Mouse (Mus musculus) CH12.LX (cell line): Measurements from ENCODE around the gene Zfp541. TPM values are rescaled to one million over a fixed set of nuclear protein-coding genes. Genes with fewer than 3 reads are reported as not detected.

Source experiments
- DNase-seq: peaks from one replicate; pipeline ENCODE4 v3.0.0-alpha.2; 2013; ENCODE audit errors: extremely low read depth
- H3K27ac ChIP-seq: 2 replicates; pipeline ENCODE4 v1.5.1; 2012; ENCODE audit warnings: low read depth, mild to moderate bottlenecking, control low read depth, moderate library complexity; ENCODE audit not compliant: insufficient read depth
- H3K27me3 ChIP-seq: replicated peaks from 2 replicates; pipeline ENCODE3; 2012; ENCODE audit warnings: inconsistent platforms
- H3K36me3 ChIP-seq, 2 experiments: replicated peaks in 1 of 2; 2 replicates each; pipeline versions ENCODE3 to v1.6.1; 2012; ENCODE audit warnings: inconsistent platforms in 1 of 2, low read length in 1 of 2, mild to moderate bottlenecking in 1 of 2, mixed read lengths in 1 of 2, moderate library complexity in 1 of 2; ENCODE audit not compliant: control insufficient read depth in 1 of 2, insufficient read depth in 1 of 2
- H3K4me1 ChIP-seq, 2 experiments: 2 replicates each; pipeline ENCODE4 v1.6.1; 2012; ENCODE audit warnings: inconsistent platforms in 1 of 2, moderate library complexity in 1 of 2; ENCODE audit not compliant: insufficient read depth in 2 of 2, control insufficient read depth in 1 of 2
- H3K4me2 ChIP-seq: 2 replicates; pipeline ENCODE4 v1.6.1; 2012; ENCODE audit warnings: low read depth, mild to moderate bottlenecking, control low read depth; ENCODE audit not compliant: poor library complexity, insufficient read depth, severe bottlenecking
- H3K4me3 ChIP-seq, 3 experiments: fragments of 150-350 bp in 1 of 3; sonication (generic) in 1 of 3; replicated peaks in 1 of 3; 2 replicates each; pipeline versions ENCODE3 to v1.5.1; 2011 to 2012; ENCODE audit warnings: low read depth in 2 of 3, low read length in 2 of 3, mild to moderate bottlenecking in 2 of 3, moderate library complexity in 2 of 3, control low read depth in 1 of 3, improper control_type of control experiment in 1 of 3, inconsistent platforms in 1 of 3, mixed read lengths in 1 of 3; ENCODE audit not compliant: poor library complexity in 1 of 3
- H3K79me2 ChIP-seq: replicated peaks from 2 replicates; pipeline ENCODE4 v1.6.1; 2012; ENCODE audit warnings: mild to moderate bottlenecking, moderate library complexity; ENCODE audit not compliant: control insufficient read depth, poor library complexity, insufficient read depth, severe bottlenecking; ENCODE audit errors: extremely low read depth
- H3K9ac ChIP-seq: 2 replicates; pipeline ENCODE4 v1.6.1; 2012; ENCODE audit warnings: low read depth, mild to moderate bottlenecking, control low read depth, moderate library complexity; ENCODE audit not compliant: insufficient read depth
- H3K9me3 ChIP-seq: replicated peaks from 2 replicates; pipeline ENCODE3; 2012; ENCODE audit warnings: low read length, inconsistent platforms, mixed read lengths
- BHLHE40 ChIP-seq: IDR thresholded peaks from 2 replicates; pipeline ENCODE4 v1.6.1; 2011; ENCODE audit warnings: mild to moderate bottlenecking, low read depth, low read length, improper control_type of control experiment
- CHD2 ChIP-seq: IDR thresholded peaks from 2 replicates; pipeline ENCODE4 v1.6.1; 2011; ENCODE audit warnings: low read length, improper control_type of control experiment
- CTCF ChIP-seq, 2 experiments: IDR thresholded peaks in 1 of 2; conservative IDR thresholded peaks in 1 of 2; 2 replicates each; pipeline ENCODE4 v1.5.1; 2011 to 2012; ENCODE audit warnings: low read depth in 2 of 2, low read length in 2 of 2, improper control_type of control experiment in 1 of 2, inconsistent platforms in 1 of 2, mild to moderate bottlenecking in 1 of 2, moderate library complexity in 1 of 2
- E2F4 ChIP-seq: IDR thresholded peaks from 2 replicates; pipeline ENCODE4 v1.6.1; 2011; ENCODE audit warnings: low read depth, low read length, improper control_type of control experiment; ENCODE audit not compliant: insufficient replicate concordance
- HCFC1 ChIP-seq: IDR thresholded peaks from 2 replicates; pipeline ENCODE4 v1.6.1; 2012; ENCODE audit warnings: low read depth, mild to moderate bottlenecking, inconsistent platforms, low read length, improper control_type of control experiment
- JUND ChIP-seq: conservative IDR thresholded peaks from 2 replicates; pipeline ENCODE4 v1.6.1; 2011; ENCODE audit warnings: low read depth, low read length, improper control_type of control experiment
- MAFK ChIP-seq: IDR thresholded peaks from 2 replicates; pipeline ENCODE4 v1.6.1; 2011; ENCODE audit warnings: low read length, improper control_type of control experiment; ENCODE audit not compliant: insufficient replicate concordance
- NRF1 ChIP-seq: IDR thresholded peaks from 2 replicates; pipeline ENCODE4 v1.6.1; 2014; ENCODE audit warnings: low read depth, mild to moderate bottlenecking, inconsistent platforms, low read length, improper control_type of control experiment, moderate library complexity
- PAX5 ChIP-seq: IDR thresholded peaks from 2 replicates; pipeline ENCODE4 v1.6.1; 2012; ENCODE audit warnings: low read length, inconsistent platforms, mixed read lengths
- POLR2A ChIP-seq: IDR thresholded peaks from 2 replicates; pipeline ENCODE4 v1.6.1; 2011; ENCODE audit warnings: low read depth, mild to moderate bottlenecking, improper control_type of control experiment, low read length
- RAD21 ChIP-seq: IDR thresholded peaks from 2 replicates; pipeline ENCODE4 v1.6.1; 2011; ENCODE audit warnings: low read depth, mild to moderate bottlenecking, low read length, improper control_type of control experiment, moderate library complexity
- RCOR1 ChIP-seq: conservative IDR thresholded peaks from 2 replicates; pipeline ENCODE4 v1.6.1; 2012; ENCODE audit warnings: low read depth, mild to moderate bottlenecking, inconsistent platforms, low read length, improper control_type of control experiment
- SMC3 ChIP-seq: IDR thresholded peaks from 2 replicates; pipeline ENCODE4 v1.6.1; 2011; ENCODE audit warnings: low read depth, low read length, improper control_type of control experiment
- TCF12 ChIP-seq: IDR thresholded peaks from 2 replicates; pipeline ENCODE4 v1.6.1; 2014; ENCODE audit warnings: low read depth, mild to moderate bottlenecking, inconsistent platforms, low read length, improper control_type of control experiment
- UBTF ChIP-seq: IDR thresholded peaks from 2 replicates; pipeline ENCODE4 v1.6.1; 2012; ENCODE audit warnings: low read depth, mild to moderate bottlenecking, inconsistent platforms, low read length, improper control_type of control experiment, moderate library complexity
- USF1 ChIP-seq: IDR thresholded peaks from 2 replicates; pipeline ENCODE4 v1.6.1; 2014; ENCODE audit warnings: low read depth, mild to moderate bottlenecking, inconsistent platforms, low read length, improper control_type of control experiment
- USF2 ChIP-seq: conservative IDR thresholded peaks from 2 replicates; pipeline ENCODE4 v1.6.1; 2011; ENCODE audit warnings: low read depth, low read length, improper control_type of control experiment
- ZKSCAN1 ChIP-seq: IDR thresholded peaks from 2 replicates; pipeline ENCODE4 v1.6.1; 2012; ENCODE audit warnings: low read depth, inconsistent platforms, low read length, improper control_type of control experiment, borderline replicate concordance
- ZMIZ1 ChIP-seq: IDR thresholded peaks from 2 replicates; pipeline ENCODE4 v1.6.1; 2012; ENCODE audit warnings: low read depth, mild to moderate bottlenecking, inconsistent platforms, low read length, improper control_type of control experiment
- ZNF384 ChIP-seq: IDR thresholded peaks from 2 replicates; pipeline ENCODE4 v1.6.1; 2012; ENCODE audit warnings: low read depth, low read length, improper control_type of control experiment, inconsistent platforms
- dilution Hi-C: fragments of 300-500 bp; cut with MboI; formaldehyde crosslinking; loops from 2 replicates; pipeline ENCODE4 v1.14.3; 2020; ENCODE audit warnings: low sequenced_read_pairs; ENCODE audit not compliant: extremely low pct_unique_long_range_greater_than_20kb, extremely low pct_ligation_motif_present
- in situ Hi-C: fragments of 300-500 bp; cut with MboI; formaldehyde crosslinking; loops from 3 replicates; pipeline ENCODE4 v1.14.3; 2019; ENCODE audit warnings: low sequenced_read_pairs, low pct_ligation_motif_present, low pct_unique_long_range_greater_than_20kb, mixed read lengths
- polyA plus RNA-seq: library from polyadenylated mRNA; unstranded; fragments of >175 nt; gene quantifications from 2 replicates; pipeline ENCODE4 v1.2.1, GENCODE M21; 2012; ENCODE audit warnings: low read depth; ENCODE audit not compliant: insufficient read length
- total RNA-seq, 2 experiments: library from RNA; depleted of rRNA; stranded (reverse); fragments of 300-350 nt in 1 of 2; fragments of >200 nt in 1 of 2; gene quantifications; 2 replicates each; pipeline ENCODE4 v1.2.3; 2012 to 2014

Gene Zfp541
- total and polyA plus RNA-seq, 3 experiments, result 0.08 to 0.12 TPM; not detected in 1

DNA sequence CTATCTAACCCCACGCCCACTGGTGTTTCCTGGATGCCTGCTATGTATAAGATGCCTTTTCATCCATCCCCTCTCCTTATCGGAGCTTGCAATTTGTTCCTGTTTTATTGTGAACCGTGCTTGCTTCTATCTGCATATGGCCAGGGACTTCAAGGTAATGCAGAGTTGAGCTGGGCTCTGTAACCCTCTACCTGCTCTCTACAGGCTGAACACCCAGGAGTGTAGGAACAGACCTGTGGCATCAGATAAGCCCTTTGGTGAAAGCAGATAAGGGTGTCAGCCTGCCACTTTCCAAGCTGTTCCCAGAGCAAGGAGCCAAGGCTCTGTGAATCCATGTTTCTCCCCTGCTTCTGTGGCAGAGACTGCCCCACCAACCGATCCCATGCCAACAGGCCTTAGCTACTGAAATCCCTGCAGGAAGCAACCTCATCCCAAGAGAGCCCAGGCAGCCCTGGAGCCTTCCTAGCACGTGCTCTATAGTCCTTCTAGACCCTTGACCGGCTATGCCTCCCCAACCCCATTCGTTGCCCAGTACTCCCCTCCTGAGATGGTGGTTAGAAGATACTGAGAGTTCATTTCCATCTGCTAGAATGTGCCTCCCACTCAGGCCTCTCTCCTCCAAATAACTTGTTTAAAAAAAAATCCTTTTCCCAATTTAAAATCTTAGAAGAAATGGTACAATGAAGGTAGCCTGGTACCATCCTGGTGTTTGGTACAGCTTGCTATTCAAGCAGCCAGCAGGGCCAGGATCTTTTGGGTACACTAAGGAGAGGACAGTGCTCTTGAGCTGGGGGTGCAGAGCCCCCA lies 49.9 kb downstream of the Zfp541 start:
- Histone ChIP-seq H3K4me3 (no peak overlapping the region), H3K27ac (no peak overlapping the region), H3K9me3 (no peaks in the 10 kb centered on the region), H3K36me3 (peaks cover 89 to 100% of the 10 kb centered on the region in 2 experiments), H3K9ac (no peak overlapping the region), H3K4me1 (peaks cover 10 to 45% of the 10 kb centered on the region in 2 experiments), H3K79me2 (no peaks in the 10 kb centered on the region), H3K27me3 (no peaks in the 10 kb centered on the region), H3K4me2 (no peak overlapping the region)
- DNase-seq, result no peak
- dilution Hi-C loops, result no loop called here
- in situ Hi-C loops, result no loop called here
- TF ChIP-seq NRF1, result no peak
- no peak for TF ChIP-seq CTCF (conservative IDR thresholded peaks at IDR 0.05 in 1 of 2, IDR thresholded peaks at IDR 0.05 in 1 of 2; ENCODE audit: low read depth in 2 of 2, low read length in 2 of 2)
- TF ChIP-seq RAD21, result no peak
- no peak for TF ChIP-seq HCFC1
- no peak for TF ChIP-seq CHD2
- no peak for TF ChIP-seq TCF12
- no peak for TF ChIP-seq PAX5
- TF ChIP-seq UBTF, result no peak

- dilution Hi-C loops, result no loop called here
- H3K36me3 ChIP-seq, result peaks cover 64 to 74% of the 10 kb centered on the region in 2 experiments
These were observed 54.8 kb downstream of the Zfp541 start for GRCm38 (mm10) chr7:16116418-16116817.

More at GRCm38 (mm10) chr7:16116418-16116817, 54.8 kb downstream of the Zfp541 start:
- Histone ChIP-seq H3K4me3 (no peak overlapping the region), H3K27me3 (no peaks in the 10 kb centered on the region), H3K9ac (no peak overlapping the region), H3K4me2 (no peak overlapping the region), H3K4me1 (peaks cover 14 to 60% of the 10 kb centered on the region in 2 experiments), H3K9me3 (no peaks in the 10 kb centered on the region), H3K27ac (no peak overlapping the region), H3K79me2 (no peaks in the 10 kb centered on the region)
- DNase-seq, result no peak
- no peak for TF ChIP-seq E2F4
- no peak for TF ChIP-seq USF2
- TF ChIP-seq ZKSCAN1, result no peak
- TF ChIP-seq POLR2A, result no peak
- TF ChIP-seq TCF12, result no peak
- no peak for TF ChIP-seq RCOR1
- no peak for TF ChIP-seq JUND
- no peak for TF ChIP-seq MAFK
- TF ChIP-seq ZNF384, result no peak
- no peak for TF ChIP-seq SMC3
- no peak for TF ChIP-seq CHD2
- no peak for TF ChIP-seq ZMIZ1
- TF ChIP-seq USF1, result no peak
- TF ChIP-seq BHLHE40, result no peak
- TF ChIP-seq CTCF (conservative IDR thresholded peaks at IDR 0.05 in 1 of 2, IDR thresholded peaks at IDR 0.05 in 1 of 2; ENCODE audit: low read depth in 2 of 2, low read length in 2 of 2), result no peak
- in situ Hi-C loops, result no loop called here
